Comparison of ENCODE assay signal across 8 mouse cellular contexts in genomic region chr9:116138595-116139134, GRCm38 (mm10). TPM values are rescaled to one million over a fixed set of nuclear protein-coding genes. Genes with fewer than 3 reads are reported as not detected.
DNase-seq lines count a peak whose midpoint lies in the region; ATAC-seq lines count a peak whose summit lies in the region.

No protein-coding gene starts in this region.

- peak; percentile 50 for DNase-seq in lung, postnatal 36 days
- no peak for DNase-seq in lung, adult 18-20 months
- peak; percentile 85 for DNase-seq in embryonic facial prominence, embryonic 11.5 days (ENCODE audit: low spot score)
- no peak for DNase-seq in yolk sac, embryonic 10.5 days (ENCODE audit: low spot score)
- no peak for DNase-seq in kidney, adult 11 months
- DNase-seq in liver, embryonic 11.5 days (ENCODE audit: low spot score), result no peak

- H3K27me3 ChIP-seq in embryonic facial prominence, embryonic 11.5 days (ENCODE audit: control insufficient read depth, insufficient read depth, low read length), result no peaks in the 10 kb centered on the region
- no peaks in the 10 kb centered on the region for H3K27me3 ChIP-seq in neural tube, embryonic 13.5 days
- no peaks in the 10 kb centered on the region for H3K27me3 ChIP-seq in liver, embryonic 11.5 days (replicated peaks; ENCODE audit: control insufficient read depth, insufficient read depth, low read length)

- H3K4me2 ChIP-seq in embryonic facial prominence, embryonic 11.5 days (ENCODE audit: low read depth, low read length), result no peak overlapping the region
- no peak overlapping the region for H3K4me2 ChIP-seq in neural tube, embryonic 13.5 days
- no peak overlapping the region for H3K4me2 ChIP-seq in liver, embryonic 11.5 days

- 42% methylated on average over 11 of the region's 11 CpGs for WGBS in embryonic facial prominence, embryonic 11.5 days
- 41% methylated on average over 11 of the region's 11 CpGs for WGBS in neural tube, embryonic 13.5 days
- WGBS in liver, embryonic 11.5 days, result 66% methylated on average over 11 of the region's 11 CpGs

- H3K9ac ChIP-seq in embryonic facial prominence, embryonic 11.5 days (replicated peaks; ENCODE audit: low read length), result no peak overlapping the region
- no peak overlapping the region for H3K9ac ChIP-seq in neural tube, embryonic 13.5 days
- H3K9ac ChIP-seq in liver, embryonic 11.5 days (ENCODE audit: low read depth, low read length), result no peak overlapping the region

- ATAC-seq in embryonic facial prominence, embryonic 11.5 days (replicated peaks; ENCODE audit: insufficient number of reproducible peaks, low FRiP score, low TSS enrichment, low read depth), result 0 out of 2 replicates have a peak, but pooled peaks have one; percentile 72
- peak; percentile 7 for ATAC-seq in inflammation-experienced regulatory T-cells, adult 6 months
- ATAC-seq in neural tube, embryonic 13.5 days (ENCODE audit: low read depth), result 0 out of 2 replicates have a peak, but pooled peaks have one; percentile 47
- no peak for ATAC-seq in liver, embryonic 11.5 days (replicated peaks; ENCODE audit: low FRiP score)

- no peaks in the 10 kb centered on the region for H3K4me1 ChIP-seq in embryonic facial prominence, embryonic 11.5 days (ENCODE audit: control insufficient read depth, insufficient read depth, low read length)
- peaks cover 32% of the 10 kb centered on the region for H3K4me1 ChIP-seq in neural tube, embryonic 13.5 days (replicated peaks)
- no peaks in the 10 kb centered on the region; the same call in 1 of the 2 replicates for H3K4me1 ChIP-seq in liver, embryonic 11.5 days (replicated peaks; ENCODE audit: control insufficient read depth, insufficient read depth, low read length)

- H3K4me3 ChIP-seq in embryonic facial prominence, embryonic 11.5 days (ENCODE audit: low read depth, low read length), result no peak overlapping the region
- H3K4me3 ChIP-seq in neural tube, embryonic 13.5 days, result no peak overlapping the region
- H3K4me3 ChIP-seq in liver, embryonic 11.5 days (ENCODE audit: low read depth, low read length), result no peak overlapping the region

- no peak overlapping the region; the same call in 1 of the 2 replicates for H3K27ac ChIP-seq in embryonic facial prominence, embryonic 11.5 days (replicated peaks; ENCODE audit: low read depth, low read length)
- H3K27ac ChIP-seq in neural tube, embryonic 13.5 days (replicated peaks), result peak overlapping the region; percentile 42
- no peak overlapping the region for H3K27ac ChIP-seq in liver, embryonic 11.5 days (ENCODE audit: low read depth, low read length)

- no peaks in the 10 kb centered on the region for H3K9me3 ChIP-seq in embryonic facial prominence, embryonic 11.5 days (replicated peaks; ENCODE audit: control insufficient read depth, low read length)
- no peaks in the 10 kb centered on the region for H3K9me3 ChIP-seq in neural tube, embryonic 13.5 days
- no peaks in the 10 kb centered on the region for H3K9me3 ChIP-seq in liver, embryonic 11.5 days (ENCODE audit: control insufficient read depth, low read length)

- H3K36me3 ChIP-seq in embryonic facial prominence, embryonic 11.5 days (replicated peaks; ENCODE audit: control insufficient read depth, insufficient read depth, low read depth, low read length), result no peaks in the 10 kb centered on the region
- H3K36me3 ChIP-seq in neural tube, embryonic 13.5 days, result no peaks in the 10 kb centered on the region
- H3K36me3 ChIP-seq in liver, embryonic 11.5 days (ENCODE audit: control insufficient read depth, insufficient read depth, low read length), result no peaks in the 10 kb centered on the region

RNA-seq across cellular contexts. Expression of gene Tgfbr2, which starts 36.5 kb away (rescaled TPM):
- polyA plus RNA-seq in embryonic facial prominence, embryonic 11.5 days (2014; fragmentation: Nextera tagmentation; extraction: Ambion mirVana), result 11.5 and 12.8 TPM in 2 replicates
- 10 to 100 TPM; 24.7 to 31.6 (median 26.3) TPM for polyA plus RNA-seq in inflammation-experienced regulatory T-cells, adult 6 months (2017; shearing (Covaris generic))
- polyA plus RNA-seq in neural tube, embryonic 13.5 days (2015; fragmentation: Nextera tagmentation; extraction: Ambion mirVana), result 10.3 and 11.5 TPM in 2 replicates
- 9.5 and 10.5 TPM in 2 replicates for polyA plus RNA-seq in liver, embryonic 11.5 days (2014; fragmentation: Nextera tagmentation; extraction: Ambion mirVana)

Comparison
In these comparisons a context has a peak if more than half of its experiments do, and no peak if none do; other contexts are left out.
1. DNase-seq: peak in lung, postnatal 36 days (single experiment) and embryonic facial prominence, embryonic 11.5 days (single experiment); none in lung, adult 18-20 months (0 of 2), yolk sac, embryonic 10.5 days (single experiment), kidney, adult 11 months (single experiment) and liver, embryonic 11.5 days (single experiment).